Mouse (Mus musculus) ES-Bruce4 (cell line): ENCODE measurements at regions not wholly inside any gene's neighbourhood (a gene's known extent, or its start where the extent isn't known, plus 50 kb on each side); places are given as distances from the start of the nearest gene placed in this dataset.

Source experiments
- CTCF ChIP-seq: IDR thresholded peaks from one replicate; pipeline ENCODE4 v1.8.1; 2011; ENCODE audit warnings: low read depth, low read length
- EP300 ChIP-seq: IDR thresholded peaks from 2 replicates; pipeline ENCODE4 v1.6.1; 2011; ENCODE audit warnings: low read depth, low read length; ENCODE audit not compliant: insufficient read depth
- POLR2A ChIP-seq: IDR thresholded peaks from one replicate; pipeline ENCODE4 v1.8.1; 2011; ENCODE audit warnings: low read length; ENCODE audit not compliant: insufficient read depth

DNA sequence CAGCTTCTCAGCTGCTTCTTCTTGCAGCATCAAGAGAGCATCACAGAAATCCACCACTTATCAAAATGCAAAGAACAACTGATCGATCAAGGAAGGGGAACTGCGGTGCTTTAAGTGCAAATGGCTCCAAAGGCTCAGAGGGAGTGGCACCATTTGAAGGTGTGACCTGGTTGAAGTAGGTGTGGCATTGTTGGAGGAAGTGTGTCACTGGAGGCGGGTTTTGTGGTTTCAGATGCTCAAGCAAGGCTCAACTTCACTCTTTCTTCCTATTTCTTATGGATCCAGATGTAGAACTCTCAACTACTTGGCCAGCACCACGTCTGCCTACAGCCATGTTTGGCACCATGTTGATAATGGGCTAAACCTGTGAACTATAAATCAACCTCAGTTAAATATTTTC, 334.5 kb downstream of the Lpin1 start:
- TF ChIP-seq CTCF: no peak
- TF ChIP-seq POLR2A: no peak
- no peak for TF ChIP-seq EP300
